Mouse (Mus musculus): ENCODE measurements around the gene Prmt1. TPM values are rescaled to one million over a fixed set of nuclear protein-coding genes. Genes with fewer than 3 reads are reported as not detected.

Prmt1 gene
- polyA plus RNA-seq, 2 experiments = 51.2 to 168 TPM

- peak; percentile 8; the same call in 1 of the 2 replicates for ATAC-seq (ENCODE audit: insufficient read depth)
- peak in 1 of 3 experiments; percentile 46 for DNase-seq (ENCODE audit: low read depth in 3 of 3, low spot score in 3 of 3)
- Histone ChIP-seq H3K9ac (replicated peaks) (peak overlapping the region; percentile 81), H3K4me1 (replicated peaks; ENCODE audit: control insufficient read depth in 2 of 2, insufficient read depth in 2 of 2, low read length in 1 of 2) (peaks cover 28 to 32% of the 10 kb centered on the region in 2 experiments), H3K27me3 (ENCODE audit: control insufficient read depth, insufficient read depth, low read length) (no peaks in the 10 kb centered on the region), H3K4me3 (ENCODE audit: insufficient read depth in 1 of 2, low read depth in 2 of 2, low read length in 2 of 2) (peak overlapping the region; percentile 74 to 84), H3K4me2 (ENCODE audit: low read depth) (peak overlapping the region; percentile 90), H3K9me3 (ENCODE audit: control insufficient read depth, low read length) (no peaks in the 10 kb centered on the region), H3K36me3 (replicated peaks; ENCODE audit: control insufficient read depth, insufficient read depth, low read depth) (peaks cover 19% of the 10 kb centered on the region), H3K27ac (peak overlapping the region; percentile 60)
- TF ChIP-seq EP300 (IDR thresholded peaks at IDR 0.05; ENCODE audit: low read depth) (peak; percentile 78), CTCF (IDR thresholded peaks at IDR 0.05; ENCODE audit: low read depth) (no peak)
- WGBS (ENCODE audit: insufficient replicate concordance) = 4% methylated on average over 1 of the region's 1 CpGs
Observed at GRCm38 (mm10) chr7:44928570-44928969, 57.8 kb downstream of the Prmt1 start.

Small RNA genes lying within 50 kb of the gene (microRNA-seq; reads per million reads assigned to microRNA genes)
- not detected for gene Mir7054

Other genes with a start within 250 kb of the Prmt1 start
Only the 30 nearest of the 35 such genes appear.
- 44.8 and 50.2 TPM in 2 replicates for gene Nup62, start 170.5 kb downstream of the Prmt1 start, polyA plus RNA-seq (2012; rRNA removed)
- gene Nup62, start 170.5 kb downstream of the Prmt1 start, polyA plus RNA-seq (2014; fragmentation: Nextera tagmentation; extraction: Ambion mirVana) = 31.5 and 32.8 TPM in 2 replicates
- gene Il4i1, start 170.2 kb downstream of the Prmt1 start, polyA plus RNA-seq (2012; rRNA removed) = 0.36 and 0.40 TPM in 2 replicates
- gene Il4i1, start 170.2 kb downstream of the Prmt1 start, polyA plus RNA-seq (2014; fragmentation: Nextera tagmentation; extraction: Ambion mirVana) = 0.22 and 0.52 TPM in 2 replicates
- gene Atf5, start 169.9 kb downstream of the Prmt1 start, polyA plus RNA-seq (2012; rRNA removed) = 33.8 and 36.4 TPM in 2 replicates
- 2.5 TPM in 2 replicates for gene Atf5, start 169.9 kb downstream of the Prmt1 start, polyA plus RNA-seq (2014; fragmentation: Nextera tagmentation; extraction: Ambion mirVana)
- 25.8 and 36.4 TPM in 2 replicates for gene Akt1s1, start 137.6 kb downstream of the Prmt1 start, polyA plus RNA-seq (2012; rRNA removed)
- gene Akt1s1, start 137.6 kb downstream of the Prmt1 start, polyA plus RNA-seq (2014; fragmentation: Nextera tagmentation; extraction: Ambion mirVana) = 10.0 and 10.6 TPM in 2 replicates
- 12.9 and 16.2 TPM in 2 replicates for gene Tbc1d17, start 137.5 kb downstream of the Prmt1 start, polyA plus RNA-seq (2012; rRNA removed)
- 18.3 and 20.2 TPM in 2 replicates for gene Tbc1d17, start 137.5 kb downstream of the Prmt1 start, polyA plus RNA-seq (2014; fragmentation: Nextera tagmentation; extraction: Ambion mirVana)
- 12.7 and 14.3 TPM in 2 replicates for gene Pnkp, start 129.4 kb downstream of the Prmt1 start, polyA plus RNA-seq (2012; rRNA removed)
- gene Pnkp, start 129.4 kb downstream of the Prmt1 start, polyA plus RNA-seq (2014; fragmentation: Nextera tagmentation; extraction: Ambion mirVana) = 15.6 and 17.0 TPM in 2 replicates
- gene Ptov1, start 116.8 kb downstream of the Prmt1 start, polyA plus RNA-seq (2012; rRNA removed) = 47.3 and 54.1 TPM in 2 replicates
- 35.0 and 42.1 TPM in 2 replicates for gene Ptov1, start 116.8 kb downstream of the Prmt1 start, polyA plus RNA-seq (2014; fragmentation: Nextera tagmentation; extraction: Ambion mirVana)
- 29.3 and 35.1 TPM in 2 replicates for gene Med25, start 93.9 kb downstream of the Prmt1 start, polyA plus RNA-seq (2012; rRNA removed)
- 24.2 and 27.1 TPM in 2 replicates for gene Med25, start 93.9 kb downstream of the Prmt1 start, polyA plus RNA-seq (2014; fragmentation: Nextera tagmentation; extraction: Ambion mirVana)
- gene Fuz, start 90.5 kb downstream of the Prmt1 start, polyA plus RNA-seq (2012; rRNA removed) = 5.9 and 6.5 TPM in 2 replicates
- gene Fuz, start 90.5 kb downstream of the Prmt1 start, polyA plus RNA-seq (2014; fragmentation: Nextera tagmentation; extraction: Ambion mirVana) = 5.0 and 5.5 TPM in 2 replicates
- gene Ap2a1, start 57.1 kb downstream of the Prmt1 start, polyA plus RNA-seq (2012; rRNA removed) = 62.2 and 67.6 TPM in 2 replicates
- gene Ap2a1, start 57.1 kb downstream of the Prmt1 start, polyA plus RNA-seq (2014; fragmentation: Nextera tagmentation; extraction: Ambion mirVana) = 69.6 and 74.2 TPM in 2 replicates
- gene Tsks, start 43.4 kb downstream of the Prmt1 start, polyA plus RNA-seq (2012; rRNA removed) = 0.07 and 0.22 TPM in 2 replicates
- 0.05 TPM in 1 of 2 replicates, not detected in the other for gene Tsks, start 43.4 kb downstream of the Prmt1 start, polyA plus RNA-seq (2014; fragmentation: Nextera tagmentation; extraction: Ambion mirVana)
- gene Cpt1c, start 11.7 kb downstream of the Prmt1 start, polyA plus RNA-seq (2012; rRNA removed) = 2.5 and 3.0 TPM in 2 replicates
- 0.80 and 1.3 TPM in 2 replicates for gene Cpt1c, start 11.7 kb downstream of the Prmt1 start, polyA plus RNA-seq (2014; fragmentation: Nextera tagmentation; extraction: Ambion mirVana)
- 40.3 and 41.0 TPM in 2 replicates for gene Irf3, start 11.1 kb upstream of the Prmt1 start, polyA plus RNA-seq (2012; rRNA removed)
- 28.0 and 32.1 TPM in 2 replicates for gene Irf3, start 11.1 kb upstream of the Prmt1 start, polyA plus RNA-seq (2014; fragmentation: Nextera tagmentation; extraction: Ambion mirVana)
- gene Bcl2l12, start 12.1 kb upstream of the Prmt1 start, polyA plus RNA-seq (2012; rRNA removed) = 11.4 and 14.4 TPM in 2 replicates
- gene Bcl2l12, start 12.1 kb upstream of the Prmt1 start, polyA plus RNA-seq (2014; fragmentation: Nextera tagmentation; extraction: Ambion mirVana) = 11.7 and 11.9 TPM in 2 replicates
- gene Scaf1, start 29.8 kb upstream of the Prmt1 start, polyA plus RNA-seq (2012; rRNA removed) = 16.2 and 16.9 TPM in 2 replicates
- 11.0 and 14.5 TPM in 2 replicates for gene Scaf1, start 29.8 kb upstream of the Prmt1 start, polyA plus RNA-seq (2014; fragmentation: Nextera tagmentation; extraction: Ambion mirVana)
- gene Rras, start 31.4 kb upstream of the Prmt1 start, polyA plus RNA-seq (2012; rRNA removed) = 16.3 and 19.7 TPM in 2 replicates
- 15.4 and 20.6 TPM in 2 replicates for gene Rras, start 31.4 kb upstream of the Prmt1 start, polyA plus RNA-seq (2014; fragmentation: Nextera tagmentation; extraction: Ambion mirVana)
- gene Prr12, start 66.3 kb upstream of the Prmt1 start, polyA plus RNA-seq (2012; rRNA removed) = 1.8 and 2.6 TPM in 2 replicates
- 1.9 and 2.2 TPM in 2 replicates for gene Prr12, start 66.3 kb upstream of the Prmt1 start, polyA plus RNA-seq (2014; fragmentation: Nextera tagmentation; extraction: Ambion mirVana)
- gene Nosip, start 75.9 kb upstream of the Prmt1 start, polyA plus RNA-seq (2012; rRNA removed) = 24.5 and 26.4 TPM in 2 replicates
- gene Nosip, start 75.9 kb upstream of the Prmt1 start, polyA plus RNA-seq (2014; fragmentation: Nextera tagmentation; extraction: Ambion mirVana) = 23.1 and 27.4 TPM in 2 replicates
- 8.5 and 10.1 TPM in 2 replicates for gene Prrg2, start 76.1 kb upstream of the Prmt1 start, polyA plus RNA-seq (2012; rRNA removed)
- gene Prrg2, start 76.1 kb upstream of the Prmt1 start, polyA plus RNA-seq (2014; fragmentation: Nextera tagmentation; extraction: Ambion mirVana) = 6.2 and 7.3 TPM in 2 replicates
- gene Rcn3, start 105.7 kb upstream of the Prmt1 start, polyA plus RNA-seq (2012; rRNA removed) = 20.1 and 20.6 TPM in 2 replicates
- 19.2 and 21.5 TPM in 2 replicates for gene Rcn3, start 105.7 kb upstream of the Prmt1 start, polyA plus RNA-seq (2014; fragmentation: Nextera tagmentation; extraction: Ambion mirVana)
- gene Fcgrt, start 117.3 kb upstream of the Prmt1 start, polyA plus RNA-seq (2012; rRNA removed) = 14.9 and 16.3 TPM in 2 replicates
- 35.5 and 35.6 TPM in 2 replicates for gene Fcgrt, start 117.3 kb upstream of the Prmt1 start, polyA plus RNA-seq (2014; fragmentation: Nextera tagmentation; extraction: Ambion mirVana)
- 309 and 366 TPM in 2 replicates for gene Rps11, start 137.9 kb upstream of the Prmt1 start, polyA plus RNA-seq (2012; rRNA removed)
- 989 and 1,016 TPM in 2 replicates for gene Rps11, start 137.9 kb upstream of the Prmt1 start, polyA plus RNA-seq (2014; fragmentation: Nextera tagmentation; extraction: Ambion mirVana)
- gene Rpl13a, start 142.2 kb upstream of the Prmt1 start, polyA plus RNA-seq (2012; rRNA removed) = 534 and 909 TPM in 2 replicates
- 992 and 1,027 TPM in 2 replicates for gene Rpl13a, start 142.2 kb upstream of the Prmt1 start, polyA plus RNA-seq (2014; fragmentation: Nextera tagmentation; extraction: Ambion mirVana)
- 0.03 TPM in 1 of 2 replicates, not detected in the other for gene Gm45713, start 149.7 kb upstream of the Prmt1 start, polyA plus RNA-seq (2012; rRNA removed)
- 0.15 and 0.63 TPM in 2 replicates for gene Gm45713, start 149.7 kb upstream of the Prmt1 start, polyA plus RNA-seq (2014; fragmentation: Nextera tagmentation; extraction: Ambion mirVana)
- 12.1 and 13.4 TPM in 2 replicates for gene Flt3l, start 149.9 kb upstream of the Prmt1 start, polyA plus RNA-seq (2012; rRNA removed)
- gene Flt3l, start 149.9 kb upstream of the Prmt1 start, polyA plus RNA-seq (2014; fragmentation: Nextera tagmentation; extraction: Ambion mirVana) = 3.9 and 5.5 TPM in 2 replicates
- 38.3 and 43.3 TPM in 2 replicates for gene Pih1d1, start 167.7 kb upstream of the Prmt1 start, polyA plus RNA-seq (2012; rRNA removed)
- 44.3 and 45.8 TPM in 2 replicates for gene Pih1d1, start 167.7 kb upstream of the Prmt1 start, polyA plus RNA-seq (2014; fragmentation: Nextera tagmentation; extraction: Ambion mirVana)
- gene Aldh16a1, start 168.0 kb upstream of the Prmt1 start, polyA plus RNA-seq (2012; rRNA removed) = 17.9 and 19.8 TPM in 2 replicates
- gene Aldh16a1, start 168.0 kb upstream of the Prmt1 start, polyA plus RNA-seq (2014; fragmentation: Nextera tagmentation; extraction: Ambion mirVana) = 20.9 and 23.1 TPM in 2 replicates
- 0.01 TPM in 2 replicates for gene Slc17a7, start 177.4 kb upstream of the Prmt1 start, polyA plus RNA-seq (2012; rRNA removed)
- gene Slc17a7, start 177.4 kb upstream of the Prmt1 start, polyA plus RNA-seq (2014; fragmentation: Nextera tagmentation; extraction: Ambion mirVana) = not detected in 2 replicates
- gene Gfy, start 193.0 kb upstream of the Prmt1 start, polyA plus RNA-seq (2012; rRNA removed) = 0.02 TPM in 1 of 2 replicates, not detected in the other
- gene Gfy, start 193.0 kb upstream of the Prmt1 start, polyA plus RNA-seq (2014; fragmentation: Nextera tagmentation; extraction: Ambion mirVana) = not detected in 2 replicates
- gene Pth2, start 194.4 kb upstream of the Prmt1 start, polyA plus RNA-seq (2012; rRNA removed) = not detected in 2 replicates
- not detected in 2 replicates for gene Pth2, start 194.4 kb upstream of the Prmt1 start, polyA plus RNA-seq (2014; fragmentation: Nextera tagmentation; extraction: Ambion mirVana)

Measured in liver, embryonic 14.5 days (tissue).